Mouse (Mus musculus) T-cell, adult 2 months (primary cell): ENCODE data around the gene Lrrfip1.

ENCODE experiments used
- DNase-seq: peaks from one replicate; pipeline ENCODE4 v3.0.0; 2022; ENCODE audit warnings: low spot score

Gene Lrrfip1

GRCm38 (mm10) chr1:91137036-91137435 is 138.5 kb downstream of the Lrrfip1 start:
- DNase-seq: no peak

GRCm38 (mm10) chr1:91144813-91145212 is 146.3 kb downstream of the Lrrfip1 start, which contains the start of gene Rbm44:
Gene Rbm44, plus strand, starts transcription at chr1:91145089.
- DNase-seq: peak; percentile 10

GRCm38 (mm10) chr1:91151509-91151908 is 153.0 kb downstream of the Lrrfip1 start:
- no peak for DNase-seq

- DNase-seq: no peak
Measured at GRCm38 (mm10) chr1:91166798-91167197, 168.3 kb downstream of the Lrrfip1 start.

GRCm38 (mm10) chr1:91169157-91169556 is 170.6 kb downstream of the Lrrfip1 start:
- DNase-seq: no peak

GRCm38 (mm10) chr1:91174796-91175195 is 176.3 kb downstream of the Lrrfip1 start:
- no peak for DNase-seq

GRCm38 (mm10) chr1:91176026-91176425 is 177.5 kb downstream of the Lrrfip1 start:
- DNase-seq: no peak

- DNase-seq: no peak
Measured at GRCm38 (mm10) chr1:91176871-91177270, 178.3 kb downstream of the Lrrfip1 start.
